In the genomic region with DNA sequence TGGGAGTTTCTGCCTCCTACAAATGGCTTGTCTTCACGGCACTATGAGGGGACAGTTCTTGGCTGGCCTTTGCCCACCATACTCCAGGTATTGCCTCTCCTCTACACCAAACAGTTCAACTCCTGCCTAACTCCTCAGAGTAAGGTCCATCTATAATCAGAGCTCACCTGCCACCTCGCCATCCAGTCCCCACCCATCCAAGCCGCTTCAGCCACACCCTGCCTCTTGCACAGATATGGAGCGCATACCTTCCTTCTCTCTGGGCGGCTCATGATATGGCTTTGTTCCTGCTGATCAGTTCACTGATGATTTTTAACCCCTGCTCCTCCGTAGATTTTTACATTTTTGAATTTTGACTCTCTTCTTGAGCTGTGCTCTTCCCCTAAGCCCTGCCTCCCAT, we compare ENCODE assay signal across 33 mouse cellular contexts. TPM values are rescaled to one million over a fixed set of nuclear protein-coding genes. Genes with fewer than 3 reads are reported as not detected.
DNase-seq lines count a peak whose midpoint lies in the region; ATAC-seq lines count a peak whose summit lies in the region.
"Had no signal": no experiment of that assay in that cellular context is flagged by ENCODE, and none has a peak within 500 bp of the region (broad histone marks: within the 10 kb centered on the region; RNA-seq: fewer than 3 reads in every experiment).

No protein-coding gene starts in this region.

- H3K36me3 ChIP-seq in intestine, embryonic 14.5 days (ENCODE audit: control insufficient read depth, insufficient read depth, low read length) = no peaks in the 10 kb centered on the region
- no peaks in the 10 kb centered on the region for H3K36me3 ChIP-seq in intestine, embryonic 16.5 days (ENCODE audit: control insufficient read depth, insufficient read depth, low read length)
- no peaks in the 10 kb centered on the region for H3K36me3 ChIP-seq in liver, embryonic 15.5 days (replicated peaks)
- H3K36me3 ChIP-seq in stomach, embryonic 16.5 days (ENCODE audit: control insufficient read depth, insufficient read depth, low read length) = no peaks in the 10 kb centered on the region
- H3K36me3 ChIP-seq: embryonic facial prominence, embryonic 12.5 days; heart, embryonic 13.5 days; hindbrain, embryonic 15.5 days; limb, embryonic 13.5 days; midbrain, embryonic 15.5 days had no signal

- no peak for DNase-seq in intestine, embryonic 14.5 days (ENCODE audit: low spot score)
- DNase-seq in left cerebral cortex, adult 11 months (ENCODE audit: low spot score) = no peak
- no peak for DNase-seq in frontal cortex, postnatal 36 days (ENCODE audit: low spot score in 2 of 2)
- DNase-seq in adipocyte (ENCODE audit: low spot score) = no peak
- DNase-seq: adrenal gland, postnatal 14 days; B cell, adult 2 months; cerebellum, adult 11 months; cerebellum, adult 9-10 months; cerebellum, postnatal 36 days; gastrocnemius, adult 2 months; gastrocnemius, postnatal 36 days; heart, adult 2 months; heart, postnatal 10 days; kidney, postnatal 25 days; lung, adult 18-20 months; lung, postnatal 14 days; right cerebral cortex, adult 18-20 months; thymus, adult 18-20 months; thymus, postnatal 25 days had no signal

- H3K4me2 ChIP-seq in intestine, embryonic 14.5 days (ENCODE audit: low read length) = no peak overlapping the region
- 0 out of 2 replicates have a peak overlapping the region, but pooled peaks have one; percentile 56 for H3K4me2 ChIP-seq in intestine, embryonic 16.5 days (ENCODE audit: low read depth, low read length)
- H3K4me2 ChIP-seq in liver, embryonic 15.5 days = no peak overlapping the region
- H3K4me2 ChIP-seq in stomach, embryonic 16.5 days (ENCODE audit: low read depth, low read length) = no peak overlapping the region

- no peaks in the 10 kb centered on the region for H3K27me3 ChIP-seq in intestine, embryonic 14.5 days (replicated peaks; ENCODE audit: control insufficient read depth, insufficient read depth, low read length)
- H3K27me3 ChIP-seq in intestine, embryonic 16.5 days (replicated peaks; ENCODE audit: control insufficient read depth, insufficient read depth, low read length) = no peaks in the 10 kb centered on the region
- no peaks in the 10 kb centered on the region for H3K27me3 ChIP-seq in liver, embryonic 15.5 days
- H3K27me3 ChIP-seq in stomach, embryonic 16.5 days (ENCODE audit: control insufficient read depth, insufficient read depth, low read length) = no peaks in the 10 kb centered on the region
- H3K27me3 ChIP-seq: embryonic facial prominence, embryonic 12.5 days; heart, embryonic 13.5 days; hindbrain, embryonic 15.5 days; limb, embryonic 13.5 days; midbrain, embryonic 15.5 days had no signal

- no peak overlapping the region for H3K27ac ChIP-seq in intestine, embryonic 14.5 days (ENCODE audit: low read depth)
- H3K27ac ChIP-seq in intestine, embryonic 16.5 days (ENCODE audit: low read length) = peak overlapping the region; percentile 80
- H3K27ac ChIP-seq in liver, embryonic 15.5 days (replicated peaks) = 0 out of 2 replicates have a peak overlapping the region, but pooled peaks have one; percentile 24
- no peak overlapping the region for H3K27ac ChIP-seq in stomach, embryonic 16.5 days (ENCODE audit: low read length)
- H3K27ac ChIP-seq: embryonic facial prominence, embryonic 12.5 days; gastrocnemius, adult 2 months; heart, adult 2 months; heart, embryonic 13.5 days; hindbrain, embryonic 15.5 days; left cerebral cortex, adult 2 months; limb, embryonic 13.5 days; midbrain, embryonic 15.5 days had no signal

- ATAC-seq in intestine, embryonic 14.5 days (replicated peaks; ENCODE audit: low FRiP score, low TSS enrichment, low read depth) = peak; percentile 78
- peak; percentile 84 for ATAC-seq in intestine, embryonic 16.5 days
- no peak for ATAC-seq in liver, embryonic 15.5 days (ENCODE audit: insufficient read depth)
- ATAC-seq in stomach, embryonic 16.5 days (ENCODE audit: insufficient read depth, low FRiP score) = 0 out of 2 replicates have a peak, but pooled peaks have one; percentile 28
- ATAC-seq: inflammation-experienced regulatory T-cells, adult 6 months had no signal

- H3K9me3 ChIP-seq in intestine, embryonic 14.5 days (ENCODE audit: control insufficient read depth, low read length) = no peaks in the 10 kb centered on the region
- no peaks in the 10 kb centered on the region for H3K9me3 ChIP-seq in intestine, embryonic 16.5 days (ENCODE audit: control insufficient read depth, low read length)
- no peaks in the 10 kb centered on the region for H3K9me3 ChIP-seq in liver, embryonic 15.5 days (replicated peaks)
- no peaks in the 10 kb centered on the region for H3K9me3 ChIP-seq in stomach, embryonic 16.5 days (replicated peaks; ENCODE audit: control insufficient read depth, low read length)
- H3K9me3 ChIP-seq: embryonic facial prominence, embryonic 12.5 days; heart, embryonic 13.5 days; hindbrain, embryonic 15.5 days; limb, embryonic 13.5 days; midbrain, embryonic 10.5 days; midbrain, embryonic 15.5 days had no signal

- H3K4me3 ChIP-seq in intestine, embryonic 14.5 days (ENCODE audit: low read depth, low read length) = no peak overlapping the region
- no peak overlapping the region for H3K4me3 ChIP-seq in intestine, embryonic 16.5 days (ENCODE audit: low read length)
- H3K4me3 ChIP-seq in liver, embryonic 15.5 days (replicated peaks) = no peak overlapping the region
- H3K4me3 ChIP-seq in stomach, embryonic 16.5 days (replicated peaks; ENCODE audit: low read length) = no peak overlapping the region
- H3K4me3 ChIP-seq: gastrocnemius, adult 2 months; heart, adult 2 months had no signal

- 70% methylated on average over 6 of the region's 6 CpGs for WGBS in intestine, embryonic 14.5 days
- 67% methylated on average over 6 of the region's 6 CpGs for WGBS in intestine, embryonic 16.5 days
- WGBS in liver, embryonic 15.5 days (ENCODE audit: insufficient replicate concordance) = 33% methylated on average over 6 of the region's 6 CpGs
- 64% methylated on average over 6 of the region's 6 CpGs for WGBS in stomach, embryonic 16.5 days

- H3K9ac ChIP-seq in intestine, embryonic 14.5 days (ENCODE audit: low read length) = no peak overlapping the region
- peak overlapping the region; percentile 10; the same call in 1 of the 2 replicates for H3K9ac ChIP-seq in intestine, embryonic 16.5 days (ENCODE audit: low read depth, low read length)
- no peak overlapping the region for H3K9ac ChIP-seq in liver, embryonic 15.5 days
- H3K9ac ChIP-seq in stomach, embryonic 16.5 days (ENCODE audit: low read length) = no peak overlapping the region
- H3K9ac ChIP-seq: limb, embryonic 13.5 days had no signal

- H3K4me1 ChIP-seq in intestine, embryonic 14.5 days (replicated peaks; ENCODE audit: control insufficient read depth, insufficient read depth, low read length) = peaks cover 24% of the 10 kb centered on the region
- peaks cover 37% of the 10 kb centered on the region for H3K4me1 ChIP-seq in intestine, embryonic 16.5 days (ENCODE audit: control insufficient read depth, insufficient read depth, low read length)
- peaks cover 42% of the 10 kb centered on the region for H3K4me1 ChIP-seq in liver, embryonic 15.5 days (replicated peaks)
- peaks cover 34% of the 10 kb centered on the region for H3K4me1 ChIP-seq in stomach, embryonic 16.5 days (ENCODE audit: control insufficient read depth, insufficient read depth, low read length)

RNA-seq across cellular contexts. Expression of a gene that starts 53.3 kb away (rescaled TPM):
- polyA plus RNA-seq in intestine, embryonic 14.5 days (2014; fragmentation: Nextera tagmentation; extraction: Ambion mirVana) = 0.23 and 0.70 TPM in 2 replicates
- 0.29 and 0.45 TPM in 2 replicates for polyA plus RNA-seq in intestine, embryonic 16.5 days (2015; fragmentation: Nextera tagmentation; extraction: Ambion mirVana)
- 0.10 TPM in 1 of 2 replicates, not detected in the other for polyA plus RNA-seq in liver, embryonic 15.5 days (2015; fragmentation: Nextera tagmentation; extraction: Ambion mirVana)
- polyA plus RNA-seq in stomach, embryonic 16.5 days (2015; fragmentation: Nextera tagmentation; extraction: Ambion mirVana) = 0.30 and 0.34 TPM in 2 replicates
- polyA plus RNA-seq: forebrain, embryonic 14.5 days; frontal cortex, adult 2 months; heart, adult 2 months; heart, embryonic 13.5 days; inflammation-experienced regulatory T-cells, adult 6 months; midbrain, embryonic 15.5 days; spleen, adult 2 months had no signal

RNA-seq across cellular contexts. Expression of a gene that starts 58.7 kb away (rescaled TPM):
- 21.2 and 21.3 TPM in 2 replicates for polyA plus RNA-seq in intestine, embryonic 14.5 days (2014; fragmentation: Nextera tagmentation; extraction: Ambion mirVana)
- polyA plus RNA-seq in intestine, embryonic 16.5 days (2015; fragmentation: Nextera tagmentation; extraction: Ambion mirVana) = 27.3 and 27.5 TPM in 2 replicates
- polyA plus RNA-seq in liver, embryonic 15.5 days (2015; fragmentation: Nextera tagmentation; extraction: Ambion mirVana) = 8.5 and 9.7 TPM in 2 replicates
- polyA plus RNA-seq in stomach, embryonic 16.5 days (2015; fragmentation: Nextera tagmentation; extraction: Ambion mirVana) = 24.3 and 26.8 TPM in 2 replicates

Comparison
In these comparisons a context has a peak if more than half of its experiments do, and no peak if none do; other contexts are left out.
1. H3K27ac ChIP-seq: peak in intestine, embryonic 16.5 days (single experiment) and liver, embryonic 15.5 days (single experiment); none in intestine, embryonic 14.5 days (single experiment) and stomach, embryonic 16.5 days (single experiment).